Comparison of ENCODE assay signal across 8 mouse cellular contexts in the genomic region with DNA sequence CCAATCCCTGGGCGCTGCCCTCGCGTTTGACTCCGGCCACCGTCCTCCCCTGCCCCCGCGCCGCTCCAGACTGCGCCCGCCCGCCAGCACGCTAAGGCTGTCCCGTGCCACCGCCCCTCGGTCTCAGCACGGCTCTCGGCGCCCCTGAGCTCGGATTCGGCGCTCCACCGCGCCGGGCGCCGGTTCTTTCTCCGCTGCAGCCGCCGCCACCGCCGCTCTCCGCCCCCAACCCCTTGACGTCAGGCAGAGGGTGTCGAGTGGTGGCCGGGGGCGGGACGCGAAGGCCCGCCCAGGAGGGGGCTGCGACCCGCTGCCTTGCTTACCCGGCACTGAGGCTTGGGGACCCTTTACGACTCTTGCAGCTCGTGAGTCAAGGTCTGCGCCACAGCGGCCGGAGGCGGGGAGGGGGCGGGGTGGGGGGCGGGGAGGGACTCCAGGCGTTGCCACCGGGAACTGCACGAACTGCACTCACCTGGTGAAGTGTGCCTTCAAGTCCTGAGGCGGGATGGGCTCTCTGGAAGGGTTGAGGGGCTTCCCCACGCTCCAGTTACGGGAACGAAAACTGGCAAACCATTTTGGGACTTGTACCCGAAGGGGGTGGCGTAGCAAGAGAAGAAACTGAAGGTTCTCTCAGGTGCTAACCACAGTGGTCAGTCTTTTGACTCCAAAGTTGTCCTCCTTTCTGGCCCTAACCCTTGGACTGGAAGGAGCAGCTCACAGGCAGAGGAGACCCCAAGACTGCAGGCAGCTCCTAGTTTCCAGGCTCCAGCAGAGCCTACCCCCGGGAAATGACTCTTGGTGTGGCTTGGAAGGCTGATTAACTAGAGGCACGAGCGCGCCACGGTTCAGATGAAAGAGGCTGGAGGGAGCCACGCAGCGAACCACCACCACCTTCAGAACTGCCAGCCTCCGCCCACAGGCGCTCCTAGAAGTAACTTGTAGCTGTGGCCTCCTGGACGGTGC. TPM values are rescaled to one million over a fixed set of nuclear protein-coding genes. Genes with fewer than 3 reads are reported as not detected.
A peak's percentile ranks its signal among the peaks of the same experiment; 100 is the strongest.
DNase-seq lines count a peak whose midpoint lies in the region; ATAC-seq and TF ChIP-seq lines count a peak whose summit lies in the region.

A gene (minus strand): TSS at position 319 of the 963 bp plus-strand sequence.

- H3K27me3 ChIP-seq in cerebellum, adult 2 months (ENCODE audit: control insufficient read depth, insufficient read depth, low read length), result no peaks in the 10 kb centered on the region
- H3K27me3 ChIP-seq in hindbrain, embryonic 12.5 days, result 0 out of 2 replicates have a peak, but pooled peaks cover 2% of the 10 kb centered on the region

- peak within 1 kb of the TSS; percentile 84 for H3K27ac ChIP-seq in cerebellum, adult 2 months (ENCODE audit: insufficient read depth, low read length)
- peak within 1 kb of the TSS; percentile 100 for H3K27ac ChIP-seq in hindbrain, embryonic 12.5 days
- H3K27ac ChIP-seq in macrophage, result no peak within 1 kb of the TSS

- peaks cover 31% of the 10 kb centered on the region for H3K4me1 ChIP-seq in cerebellum, adult 2 months (ENCODE audit: control insufficient read depth, insufficient read depth, low read length)
- peaks cover 45% of the 10 kb centered on the region for H3K4me1 ChIP-seq in hindbrain, embryonic 12.5 days

- DNase-seq in Muller cell, postnatal 12 days (ENCODE audit: inconsistent ontology term), result peak; percentile 77
- peak; percentile 75 to 80 for DNase-seq in cerebellum, adult 2 months
- peak; percentile 67 to 82 for DNase-seq in left cerebral cortex, adult 18-20 months (ENCODE audit: low spot score in 2 of 2)
- peak; percentile 85 to 87 for DNase-seq in right cerebral cortex, postnatal 10 days (ENCODE audit: low spot score in 2 of 2)
- no peak for DNase-seq in c-Kit-positive CD71-positive TER-119-positive erythroid progenitor cells, embryonic 14.5 days (ENCODE audit: low spot score)

- TF ChIP-seq CTCF in cerebellum, adult 2 months (IDR thresholded peaks at IDR 0.05; ENCODE audit: borderline replicate concordance, insufficient read depth, low read depth, low read length), result no peak

- no peaks in the 10 kb centered on the region for H3K9me3 ChIP-seq in hindbrain, embryonic 12.5 days (replicated peaks)

- H3K9ac ChIP-seq in hindbrain, embryonic 12.5 days, result peak within 1 kb of the TSS; percentile 98

- H3K4me2 ChIP-seq in hindbrain, embryonic 12.5 days (replicated peaks), result peak within 1 kb of the TSS; percentile 98

- ATAC-seq in frontal cortex, adult (ENCODE audit: low TSS enrichment), result peak; percentile 41
- ATAC-seq in hindbrain, embryonic 12.5 days (ENCODE audit: low FRiP score), result peak; percentile 70

- peak within 1 kb of the TSS; percentile 94 for H3K4me3 ChIP-seq in cerebellum, adult 2 months (replicated peaks; ENCODE audit: insufficient read depth, low read depth, low read length)
- H3K4me3 ChIP-seq in hindbrain, embryonic 12.5 days, result peak within 1 kb of the TSS; percentile 95
- H3K4me3 ChIP-seq in macrophage (ENCODE audit: inconsistent target), result peak within 1 kb of the TSS; percentile 67

- peak; percentile 40; the same call in 1 of the 2 replicates for TF ChIP-seq POLR2A in cerebellum, adult 2 months (IDR thresholded peaks at IDR 0.05; ENCODE audit: borderline replicate concordance, insufficient read depth, low read length)

- no peaks in the 10 kb centered on the region for H3K79me2 ChIP-seq in macrophage (ENCODE audit: inconsistent target)

- WGBS in cerebellum, adult 2 months, result 3% methylated on average over 69 of the region's 69 CpGs
- 1% methylated on average over 68 of the region's 69 CpGs for WGBS in hindbrain, embryonic 12.5 days
- WGBS in macrophage (ENCODE audit: missing documents), result 9% methylated on average over 51 of the region's 69 CpGs

- peaks cover 17% of the 10 kb centered on the region for H3K36me3 ChIP-seq in hindbrain, embryonic 12.5 days
- peaks cover under 1% of the 10 kb centered on the region; the same call in 1 of the 2 replicates for H3K36me3 ChIP-seq in macrophage (ENCODE audit: inconsistent target)

RNA-seq across cellular contexts. Expression of the gene that starts here (rescaled TPM):
- polyA plus RNA-seq in cerebellum, adult 2 months (2012; rRNA removed), result 23.8 and 28.5 TPM in 2 replicates
- 33.4 and 35.6 TPM in 2 replicates for polyA plus RNA-seq in hindbrain, embryonic 12.5 days (2016; fragmentation: Nextera tagmentation; extraction: Ambion mirVana)
- 10 to 100 TPM; 20.5 to 21.0 TPM for total RNA-seq in left cerebral cortex, adult 18-20 months (2021)
- 100 to 1,000 TPM in 2 of 26 experiments, 10 to 100 TPM in 24; 10.2 to 415 (median 29.1) TPM for total RNA-seq in macrophage (2018; cell fraction: chromatin; rRNA removed)
- total RNA-seq in macrophage (2018; cell fraction: cytosol; rRNA removed), result 10 to 100 TPM in 6 of 26 experiments, 1 to 10 TPM in 20; 2.2 to 85.8 (median 5.8) TPM
- total RNA-seq in macrophage (2018; cell fraction: nucleus; rRNA removed), result 100 to 1,000 TPM in 2 of 26 experiments, 10 to 100 TPM in 22, 1 to 10 TPM in 2; 6.1 to 367 (median 16.3) TPM
- polyA plus RNA-seq in macrophage (2018), result 1.1 to 9.2 TPM (median 3.1 TPM) in 3 replicates
